Mouse (Mus musculus): Measurements from ENCODE around the gene Mlh3. TPM values are rescaled to one million over a fixed set of nuclear protein-coding genes. Genes with fewer than 3 reads are reported as not detected.

The Mlh3 gene
- 18.1 TPM for polyA plus RNA-seq (2014; fragmentation: Illumina TruSeq; extraction: RNeasy Lipid Tissue Mini Kit (QIAGEN cat#74804); ENCODE audit: low read depth, low replicate concordance)

GRCm38 (mm10) chr12:85270319-85270718, at the start of gene Mlh3:
Gene Mlh3 (minus strand): TSS chr12:85270599.

DNA sequence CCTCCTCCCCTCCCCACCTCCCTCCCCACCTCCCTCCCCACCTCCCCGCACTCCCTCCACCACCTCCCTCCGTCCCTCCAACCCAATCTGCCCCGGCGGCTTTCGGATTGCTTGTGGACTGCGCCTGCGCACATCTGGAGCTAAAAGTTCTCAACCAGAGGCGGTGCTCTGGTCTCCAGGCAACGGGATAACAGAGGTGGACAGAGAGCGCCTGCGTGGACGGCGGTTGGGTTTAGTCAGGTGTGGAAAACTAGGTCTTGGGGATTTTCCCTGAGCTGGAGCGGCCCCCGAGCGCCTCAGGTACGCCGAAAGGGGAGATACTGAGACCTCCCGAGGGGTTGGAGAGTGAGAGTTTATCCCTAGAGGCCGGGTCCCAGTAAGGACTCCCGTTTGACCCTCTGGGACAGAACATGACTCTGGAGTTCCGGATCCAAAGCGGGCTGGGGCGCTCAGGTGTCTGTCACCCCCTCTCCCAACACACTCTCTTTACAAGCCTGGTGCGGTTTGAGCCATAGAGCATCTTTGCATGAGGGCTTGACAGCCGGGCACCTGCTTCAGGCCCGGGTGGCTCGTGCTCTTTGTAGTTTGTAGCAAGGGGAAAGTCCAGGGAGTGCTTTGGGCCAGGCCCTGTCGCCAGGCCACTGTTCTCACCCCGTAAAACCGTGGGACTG, 18.2 kb upstream of the Mlh3 start, which contains the start of gene Zc2hc1c:
TSS of gene Zc2hc1c (plus strand) at position 106 of the 671 bp plus-strand sequence.

DNA sequence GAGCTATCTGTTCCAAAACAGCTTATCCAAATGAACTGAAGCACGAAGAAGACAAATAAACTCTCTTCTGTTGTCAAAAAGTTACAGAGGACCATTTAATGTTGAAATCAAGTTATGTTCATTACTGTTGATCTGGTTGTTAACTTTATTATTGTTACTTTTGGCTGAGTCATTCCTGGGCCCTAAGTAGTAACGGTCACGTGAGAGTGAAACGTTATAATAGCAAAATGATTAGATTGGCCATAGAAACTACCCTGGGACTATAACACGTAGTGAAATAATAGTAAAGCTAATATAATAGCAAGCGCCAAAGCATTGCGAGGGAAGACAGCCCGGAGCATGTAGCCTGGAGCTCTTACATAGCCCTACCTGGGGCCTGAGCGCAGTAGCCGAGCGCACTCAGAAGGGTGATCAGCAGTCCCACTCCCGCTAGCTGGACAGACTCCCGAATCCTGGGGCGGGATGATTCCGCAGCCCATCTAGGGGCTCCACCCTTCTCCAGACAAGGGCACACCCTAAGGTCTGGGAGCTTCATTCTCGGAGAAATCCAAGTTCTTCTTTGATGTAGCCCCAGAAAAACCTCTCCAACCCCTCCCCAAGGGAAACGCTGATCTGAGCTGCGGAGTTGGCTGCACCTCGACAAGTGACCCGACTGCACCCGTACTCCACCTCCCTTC, 17.5 kb upstream of the Mlh3 start, which contains the start of gene Acyp1:
TSS of gene Acyp1 (minus strand) at position 630 of the 677 bp plus-strand sequence.

GRCm38 (mm10) chr12:85219236-85219904, 51.0 kb downstream of the Mlh3 start, which contains the start of gene Eif2b2:
Gene Eif2b2 (plus strand): TSS chr12:85219481.

Other genes with a start within 250 kb of the Mlh3 start
- 0.69 TPM for gene Prox2, start 159.8 kb downstream of the Mlh3 start, polyA plus RNA-seq (2014; fragmentation: Illumina TruSeq; extraction: RNeasy Lipid Tissue Mini Kit (QIAGEN cat#74804); ENCODE audit: low read depth, low replicate concordance)
- 205 TPM for gene Dlst, start 159.8 kb downstream of the Mlh3 start, polyA plus RNA-seq (2014; fragmentation: Illumina TruSeq; extraction: RNeasy Lipid Tissue Mini Kit (QIAGEN cat#74804); ENCODE audit: low read depth, low replicate concordance)
- gene Rps6kl1, start 119.3 kb downstream of the Mlh3 start, polyA plus RNA-seq (2014; fragmentation: Illumina TruSeq; extraction: RNeasy Lipid Tissue Mini Kit (QIAGEN cat#74804); ENCODE audit: low read depth, low replicate concordance): not detected
- not detected for gene Pgf, start 92.8 kb downstream of the Mlh3 start, polyA plus RNA-seq (2014; fragmentation: Illumina TruSeq; extraction: RNeasy Lipid Tissue Mini Kit (QIAGEN cat#74804); ENCODE audit: low read depth, low replicate concordance)
- gene Eif2b2, start 51.1 kb downstream of the Mlh3 start, polyA plus RNA-seq (2014; fragmentation: Illumina TruSeq; extraction: RNeasy Lipid Tissue Mini Kit (QIAGEN cat#74804); ENCODE audit: low read depth, low replicate concordance): 2.1 TPM
- 20.1 TPM for gene Acyp1, start 17.8 kb upstream of the Mlh3 start, polyA plus RNA-seq (2014; fragmentation: Illumina TruSeq; extraction: RNeasy Lipid Tissue Mini Kit (QIAGEN cat#74804); ENCODE audit: low read depth, low replicate concordance)
- gene Zc2hc1c, start 18.0 kb upstream of the Mlh3 start, polyA plus RNA-seq (2014; fragmentation: Illumina TruSeq; extraction: RNeasy Lipid Tissue Mini Kit (QIAGEN cat#74804); ENCODE audit: low read depth, low replicate concordance): 0.63 TPM
- 42.0 TPM for gene Nek9, start 68.8 kb upstream of the Mlh3 start, polyA plus RNA-seq (2014; fragmentation: Illumina TruSeq; extraction: RNeasy Lipid Tissue Mini Kit (QIAGEN cat#74804); ENCODE audit: low read depth, low replicate concordance)
- 321 TPM for gene Tmed10, start 104.2 kb upstream of the Mlh3 start, polyA plus RNA-seq (2014; fragmentation: Illumina TruSeq; extraction: RNeasy Lipid Tissue Mini Kit (QIAGEN cat#74804); ENCODE audit: low read depth, low replicate concordance)
- 169 TPM for gene Fos, start 203.3 kb upstream of the Mlh3 start, polyA plus RNA-seq (2014; fragmentation: Illumina TruSeq; extraction: RNeasy Lipid Tissue Mini Kit (QIAGEN cat#74804); ENCODE audit: low read depth, low replicate concordance)

All from sigmoid colon, adult 10 weeks (tissue).